Mouse (Mus musculus): ENCODE data around the gene Ccl27b.
"Not testable (repeated sequence)": the region's sequence is repeated elsewhere in the genome, so short reads cannot be mapped to it uniquely, and the experiment has no call there.

Ccl27b gene

DNA sequence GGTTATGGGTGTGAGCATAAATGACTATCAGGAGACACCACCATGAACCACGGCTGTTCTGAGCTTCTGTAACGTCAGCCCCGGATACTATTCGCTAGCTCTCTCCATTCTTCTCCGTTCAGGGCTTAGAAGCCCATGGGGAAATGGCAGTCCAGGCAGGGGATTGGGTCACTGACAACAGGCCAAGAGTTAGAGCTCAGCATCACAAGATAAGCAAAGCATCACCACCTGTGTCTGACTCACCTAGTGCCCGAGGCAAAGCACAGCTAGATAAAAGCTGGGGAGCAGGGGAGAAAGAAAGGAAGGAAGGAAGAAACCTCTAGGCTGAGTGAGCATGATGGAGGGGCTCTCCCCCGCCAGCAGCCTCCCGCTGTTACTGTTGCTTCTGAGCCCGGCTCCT is at the start of gene Ccl27b:
TSS of gene Ccl27b (plus strand) at position 301 of the 400 bp plus-strand sequence.
- in situ Hi-C loops (cut with MseI, MboI) = not testable (repeated sequence)

- in situ Hi-C loops (cut with MseI, MboI) = not testable (repeated sequence)
Observed at GRCm38 (mm10) chr4:42611895-42612294, 43.2 kb upstream of the Ccl27b start, which contains the start of gene Gm10591. TSS of gene Gm10591 (plus strand) at chr4:42612195.

DNA sequence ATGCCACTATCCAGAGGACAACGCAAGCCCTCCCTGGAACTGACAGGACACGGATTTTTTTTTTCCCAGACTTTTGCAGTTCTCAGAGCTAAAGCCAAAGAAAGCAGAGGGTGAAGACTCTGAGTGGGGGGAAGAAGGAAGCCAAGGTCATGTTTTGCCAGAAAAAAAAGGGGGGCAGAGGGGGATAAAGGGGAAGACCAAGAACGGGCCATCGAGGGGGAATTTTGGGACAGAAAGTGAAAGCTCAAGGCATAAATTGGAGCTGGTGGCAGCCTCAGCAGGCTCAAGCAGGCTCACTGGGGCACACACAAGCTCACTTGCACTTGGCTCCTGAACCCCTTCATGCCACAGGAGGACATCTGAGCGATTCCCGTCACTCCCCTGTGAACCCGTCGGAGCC is 25.6 kb upstream of the Ccl27b start, which contains the start of gene Gm2564:
TSS of gene Gm2564 (plus strand) at position 301 of the 400 bp plus-strand sequence.
- in situ Hi-C loops (cut with MseI, MboI) = not testable (repeated sequence)

- in situ Hi-C loops (cut with MseI, MboI) = not testable (repeated sequence)
Observed at GRCm38 (mm10) chr4:42661793-42662192, 6.7 kb downstream of the Ccl27b start, which contains the start of gene Il11ra2. TSS of gene Il11ra2 (minus strand) at chr4:42661893.

- in situ Hi-C loops (cut with MseI, MboI) = not testable (repeated sequence)
Observed at GRCm38 (mm10) chr4:42675415-42675814, 20.4 kb downstream of the Ccl27b start.

DNA sequence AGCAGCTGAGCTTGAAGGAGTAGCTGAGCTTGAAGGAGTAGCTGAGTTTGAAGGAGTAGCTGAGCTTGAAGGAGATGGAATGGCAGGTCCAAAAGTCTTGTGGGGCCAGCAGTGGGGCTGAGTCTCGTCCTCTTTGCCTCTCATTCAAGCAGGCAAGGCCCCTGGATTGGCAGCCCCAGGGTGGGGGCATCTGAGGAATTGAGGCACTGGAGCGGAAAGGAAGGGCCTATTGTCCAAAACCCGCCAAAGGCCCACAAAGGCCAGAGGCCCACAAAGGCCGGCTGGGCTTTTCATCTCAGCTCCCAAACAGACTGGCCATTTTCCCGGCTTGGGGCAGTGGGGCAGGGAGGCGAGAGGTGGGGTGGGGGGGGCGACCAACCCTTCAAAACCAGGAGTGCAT is 24.3 kb downstream of the Ccl27b start:
- in situ Hi-C loops (cut with MseI, MboI) = not testable (repeated sequence)

DNA sequence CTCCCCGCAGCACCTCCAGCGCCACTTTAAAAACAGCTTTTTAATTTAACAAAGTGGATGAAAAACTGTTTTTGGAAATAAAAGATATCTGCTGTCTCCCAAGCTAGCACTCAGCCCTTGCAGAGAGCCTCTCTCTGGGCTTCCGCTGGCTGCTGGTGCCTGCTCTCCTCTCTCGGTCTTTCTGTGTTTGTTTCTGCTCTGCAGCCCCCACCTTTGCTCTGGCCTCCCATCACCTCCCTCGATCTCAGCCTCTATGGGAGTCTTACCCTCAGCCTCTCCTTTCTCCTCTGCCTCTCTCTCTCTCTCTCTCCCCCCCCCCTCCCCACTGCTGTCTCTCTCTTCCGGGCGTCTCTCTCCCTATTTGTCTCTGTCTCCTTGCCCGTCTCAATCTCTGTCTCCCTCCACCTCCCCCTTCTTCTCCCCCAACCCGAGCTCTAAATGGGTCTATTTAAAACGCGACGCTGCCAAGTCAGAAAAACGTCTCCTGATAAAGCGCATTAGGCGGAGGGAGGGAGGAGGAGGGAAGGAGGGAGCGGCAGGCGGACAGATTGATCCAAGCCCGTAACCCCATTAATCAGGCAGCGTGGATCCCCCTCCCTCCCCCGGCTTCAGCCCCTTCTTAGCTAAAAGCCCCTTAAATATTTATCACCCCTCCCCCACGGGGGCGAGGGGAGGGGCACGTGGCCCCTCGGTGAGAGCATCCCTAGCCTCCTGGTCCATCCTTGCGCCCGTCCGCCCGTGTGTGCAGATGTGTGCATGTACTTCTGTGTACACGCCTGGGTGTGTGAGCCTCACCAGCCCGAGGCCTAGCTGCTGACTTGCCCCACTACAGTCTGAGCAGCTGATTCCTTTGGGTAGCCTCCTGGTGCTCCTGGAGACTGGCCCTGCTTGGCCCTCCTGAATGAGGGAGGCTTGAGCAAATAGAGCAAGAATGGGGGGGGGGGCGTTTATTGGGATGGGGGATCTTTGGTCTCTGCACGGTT is 25.6 kb downstream of the Ccl27b start:
- in situ Hi-C loops (cut with MseI, MboI) = not testable (repeated sequence)

- in situ Hi-C loops (cut with MseI, MboI) = not testable (repeated sequence)
Observed at GRCm38 (mm10) chr4:42681473-42682182, 26.6 kb downstream of the Ccl27b start.

DNA sequence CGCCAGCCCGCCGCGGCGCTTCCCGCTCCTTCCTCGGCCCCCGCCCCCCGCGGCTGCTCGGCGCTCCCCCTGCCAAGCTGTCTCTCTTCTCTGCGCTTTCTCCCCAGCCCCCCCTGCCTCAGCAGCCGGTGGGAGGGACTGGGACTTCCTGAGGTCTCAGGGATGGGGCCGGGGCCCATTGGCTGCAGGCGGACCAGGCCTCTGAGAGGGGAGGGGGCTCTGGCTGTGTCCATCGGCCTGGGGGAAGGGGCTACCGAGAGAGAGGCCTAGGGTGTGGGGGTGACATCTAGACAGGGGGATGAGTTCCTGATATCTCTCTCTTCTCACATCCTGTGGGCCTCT is 27.1 kb downstream of the Ccl27b start:
- in situ Hi-C loops (cut with MseI, MboI) = not testable (repeated sequence)

Measured in mouse trophoblast stem cell (cell line).